Mouse (Mus musculus): ENCODE measurements around the gene Stk40. TPM values are rescaled to one million over a fixed set of nuclear protein-coding genes. Genes with fewer than 3 reads are reported as not detected.

Gene Stk40
- polyA plus RNA-seq, 1 experiment = 34.3 TPM

DNA sequence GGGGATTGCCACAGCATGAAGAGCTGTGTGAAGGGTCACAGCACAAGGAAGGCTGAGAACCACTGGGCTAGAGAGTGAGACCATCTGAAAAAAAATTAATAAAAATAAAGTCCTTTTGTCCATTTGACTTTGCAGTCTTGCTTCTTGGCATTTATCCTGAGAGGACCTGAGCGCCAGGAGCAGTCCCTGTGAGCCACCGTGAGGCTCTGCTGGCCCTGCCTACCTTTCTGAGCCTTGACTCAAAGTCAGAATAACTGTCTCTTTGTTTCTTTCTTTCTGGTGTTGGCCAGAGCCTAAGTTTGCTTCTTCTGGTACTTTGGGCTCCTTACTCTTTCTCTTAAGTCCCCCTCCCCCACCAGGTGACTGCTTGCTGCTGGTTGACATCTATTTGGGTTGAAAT, 16.7 kb downstream of the Stk40 start:
- DNase-seq (ENCODE audit: low read depth) = no peak

DNA sequence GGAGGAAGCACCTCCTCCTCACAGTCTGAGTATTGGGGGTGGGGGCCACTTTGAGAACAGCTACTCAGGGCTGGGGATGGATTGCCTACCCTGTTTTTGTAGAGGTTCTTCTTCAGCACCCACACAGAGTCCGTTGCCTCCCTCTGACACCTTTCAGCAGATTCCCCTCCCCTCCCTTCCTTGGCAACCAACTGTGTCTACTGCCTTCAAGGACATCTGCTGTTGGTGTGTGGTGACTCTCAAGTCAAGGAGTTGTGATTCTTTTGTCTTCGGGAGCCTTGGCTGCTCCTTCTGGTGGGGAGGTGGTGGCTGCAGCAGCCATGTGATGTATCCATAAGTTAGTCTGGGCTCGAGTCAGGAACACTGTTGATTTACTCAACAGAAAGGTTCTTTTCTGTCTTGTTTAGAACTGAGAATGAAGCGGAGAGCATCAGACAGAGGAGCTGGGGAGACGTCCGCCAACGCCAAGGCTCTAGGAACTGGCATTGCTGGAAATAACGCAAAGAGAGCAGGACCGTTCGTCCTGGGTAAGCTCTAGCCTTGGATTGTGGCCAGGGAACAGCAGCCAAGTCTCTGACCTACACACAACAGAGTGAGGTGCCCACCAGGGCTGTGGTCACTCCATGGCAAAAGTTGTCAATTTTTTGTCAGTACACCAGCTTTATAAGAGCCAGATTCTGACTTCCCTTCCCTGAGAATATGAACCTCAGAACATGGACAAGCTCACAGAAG, 19.7 kb downstream of the Stk40 start:
- DNase-seq (ENCODE audit: low read depth) = no peak

DNA sequence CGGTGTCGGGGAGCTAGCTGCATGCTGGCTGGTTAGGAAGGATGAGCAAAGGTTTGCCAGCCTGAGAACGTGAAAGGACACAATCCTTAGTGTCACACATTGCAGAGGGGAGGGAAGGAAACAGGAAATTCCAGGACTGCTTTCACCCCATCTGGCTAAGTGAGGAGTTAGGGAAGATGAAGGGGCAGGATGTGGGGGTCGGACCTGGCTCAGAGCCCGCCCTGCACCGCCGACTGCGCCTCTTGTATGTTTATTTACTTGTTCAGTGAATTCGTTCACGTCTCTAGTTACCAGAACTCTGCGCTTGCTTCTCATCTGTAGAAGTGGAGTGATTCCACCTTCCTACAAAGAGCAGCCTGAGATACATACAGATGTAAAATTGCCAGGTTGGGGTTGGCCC, 26.7 kb downstream of the Stk40 start:
- no peak for DNase-seq (ENCODE audit: low read depth)

GRCm38 (mm10) chr4:126131290-126132121, 27.7 kb downstream of the Stk40 start:
- DNase-seq (ENCODE audit: low read depth) = no peak

- DNase-seq (ENCODE audit: low read depth) = no peak
Measured at GRCm38 (mm10) chr4:126132636-126133264, 29.0 kb downstream of the Stk40 start.

GRCm38 (mm10) chr4:126134236-126134635, 30.5 kb downstream of the Stk40 start:
- DNase-seq (ENCODE audit: low read depth) = no peak

GRCm38 (mm10) chr4:126134639-126135038, 30.9 kb downstream of the Stk40 start:
- DNase-seq (ENCODE audit: low read depth) = no peak

- no peak for DNase-seq (ENCODE audit: low read depth)
Measured at GRCm38 (mm10) chr4:126137773-126138172, 34.0 kb downstream of the Stk40 start.

DNA sequence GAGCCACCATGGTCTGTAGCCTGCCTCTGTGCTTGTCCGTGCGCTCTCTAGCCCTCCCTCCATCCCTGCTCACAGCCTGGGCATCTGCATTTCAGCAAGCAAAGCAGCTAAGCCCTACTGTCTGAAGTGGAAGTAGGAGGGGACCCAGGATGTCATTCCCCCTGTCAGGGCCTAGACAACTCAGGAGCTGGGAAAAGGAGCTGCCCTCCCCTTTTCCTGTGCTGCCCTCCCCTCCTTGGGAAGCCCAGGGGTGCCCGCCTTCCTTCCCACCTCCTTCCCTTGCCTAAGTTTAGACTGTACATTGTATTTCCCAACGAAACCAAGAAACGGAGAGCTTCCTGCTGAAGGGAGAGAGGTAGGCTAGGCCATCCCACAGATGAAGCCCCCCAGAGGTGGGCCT, 37.3 kb downstream of the Stk40 start:
- no peak for DNase-seq (ENCODE audit: low read depth)

GRCm38 (mm10) chr4:126145396-126145795, 41.6 kb downstream of the Stk40 start:
- DNase-seq (ENCODE audit: low read depth) = no peak

- no peak for DNase-seq (ENCODE audit: low read depth)
Measured at GRCm38 (mm10) chr4:126146974-126147532, 43.3 kb downstream of the Stk40 start.

DNA sequence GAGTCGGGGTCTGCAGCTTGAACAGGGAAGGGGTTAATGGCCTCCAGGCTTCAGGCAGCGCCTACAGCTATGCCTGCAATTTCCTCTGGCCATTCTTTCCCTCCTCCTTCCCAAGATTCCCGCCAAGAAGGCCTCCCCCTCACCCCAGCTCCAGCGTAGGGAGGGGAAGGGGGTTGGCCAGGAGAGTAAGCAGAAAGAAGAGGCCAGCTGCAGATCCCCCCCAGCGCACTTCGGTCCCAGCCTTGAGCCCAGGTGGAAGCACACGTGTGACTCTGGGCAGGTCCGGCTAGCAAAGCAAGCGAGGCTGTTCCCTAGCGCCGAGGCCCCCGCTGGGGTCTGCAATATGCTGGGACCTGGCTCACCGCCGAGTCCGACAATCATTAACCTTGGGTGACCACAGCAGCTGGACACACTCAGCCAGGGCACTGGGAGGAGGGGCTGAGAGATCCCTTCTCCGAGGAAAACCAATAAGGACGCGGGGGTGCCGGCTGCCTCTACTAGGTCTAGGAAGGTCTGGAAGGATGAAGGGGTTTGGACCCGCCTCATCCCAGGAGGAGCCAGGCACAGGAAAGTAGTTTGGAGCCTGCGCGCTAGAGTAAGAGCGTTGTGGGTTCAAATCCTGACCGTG, 43.9 kb downstream of the Stk40 start, which contains the start of gene Eva1b:
Eva1b (plus strand) TSS at position 212 of the 628 bp plus-strand sequence.
- DNase-seq (ENCODE audit: low read depth) = no peak

DNA sequence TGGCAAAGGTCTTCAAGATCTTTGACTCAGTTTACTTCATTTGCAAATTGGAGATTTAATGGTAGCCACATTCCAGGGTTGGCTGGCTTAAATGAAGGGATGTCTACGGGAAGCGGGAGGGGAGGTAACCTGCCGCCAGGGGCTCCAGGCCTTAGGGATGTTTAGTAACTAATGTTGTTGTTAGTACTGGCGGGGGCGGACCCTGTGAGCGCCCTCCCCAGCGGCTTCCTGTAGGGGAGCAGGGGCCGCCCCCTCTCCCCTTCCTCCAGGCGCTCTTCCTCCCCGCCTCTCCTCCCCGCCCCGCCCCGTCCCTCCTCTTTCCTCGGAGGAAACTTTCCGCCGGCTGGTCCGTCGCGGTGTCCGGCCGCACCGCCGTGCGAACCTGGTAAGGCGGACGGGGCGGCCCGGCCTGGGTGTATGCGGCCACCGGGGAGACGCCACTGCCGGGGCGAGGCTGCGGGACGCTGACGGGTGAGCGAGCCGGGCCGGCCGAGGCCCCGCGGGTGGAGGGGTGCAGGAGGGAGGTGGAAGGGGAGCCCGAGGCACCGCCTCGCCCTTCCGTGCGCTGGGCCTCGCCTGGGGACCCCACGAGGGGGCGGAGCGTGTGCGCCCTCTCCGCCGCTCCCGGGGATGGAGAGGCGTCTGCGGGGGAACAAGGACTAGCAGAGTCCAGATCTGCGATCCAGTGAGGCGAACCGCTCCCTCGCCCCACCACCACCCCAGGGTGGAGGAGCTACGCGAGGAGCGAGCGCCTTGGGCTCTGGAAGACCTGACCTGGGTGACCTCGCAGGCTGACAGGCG, 44.6 kb downstream of the Stk40 start:
- no peak for DNase-seq (ENCODE audit: low read depth)

DNA sequence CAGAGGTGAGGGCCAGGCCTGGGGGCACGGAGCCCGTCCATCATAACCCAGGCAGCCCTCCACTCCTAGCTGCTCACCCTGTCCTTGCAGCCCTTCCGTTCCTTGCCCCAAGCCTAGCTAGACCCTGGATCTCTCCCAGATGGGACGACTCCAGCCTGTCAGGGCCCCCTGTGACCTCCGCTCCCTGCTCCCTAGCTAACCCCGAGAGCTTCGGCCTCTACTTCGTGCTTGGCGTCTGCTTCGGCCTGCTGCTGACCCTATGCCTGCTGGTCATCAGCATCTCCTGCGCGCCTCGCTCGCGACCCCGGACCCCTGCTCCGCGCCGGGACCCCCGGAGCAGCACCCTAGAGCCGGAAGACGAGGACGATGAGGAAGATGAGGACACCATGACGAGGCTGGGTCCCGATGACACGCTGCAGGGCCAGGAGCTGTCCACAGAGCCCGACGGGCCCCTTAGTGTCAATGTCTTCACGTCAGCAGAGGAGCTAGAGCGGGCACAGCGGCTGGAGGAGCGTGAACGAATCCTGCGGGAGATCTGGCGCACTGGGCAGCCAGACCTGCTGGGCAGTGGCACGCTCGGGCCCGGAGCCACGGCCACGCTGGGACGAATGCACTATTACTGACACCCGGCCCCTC, 45.4 kb downstream of the Stk40 start:
- DNase-seq (ENCODE audit: low read depth) = no peak

- DNase-seq (ENCODE audit: low read depth) = no peak
Measured at GRCm38 (mm10) chr4:126149798-126150197, 46.0 kb downstream of the Stk40 start.

- DNase-seq (ENCODE audit: low read depth) = no peak
Measured at GRCm38 (mm10) chr4:126150297-126150948, 46.7 kb downstream of the Stk40 start.

- no peak for DNase-seq (ENCODE audit: low read depth)
Measured at GRCm38 (mm10) chr4:126150949-126151320, 47.2 kb downstream of the Stk40 start.

- DNase-seq (ENCODE audit: low read depth) = no peak
Measured at GRCm38 (mm10) chr4:126151701-126152440, 48.1 kb downstream of the Stk40 start.

- no peak for DNase-seq (ENCODE audit: low read depth)
Measured at GRCm38 (mm10) chr4:126152864-126153263, 49.1 kb downstream of the Stk40 start.
